Mouse (Mus musculus): Measurements from ENCODE around the gene Mcrip2.

DNA sequence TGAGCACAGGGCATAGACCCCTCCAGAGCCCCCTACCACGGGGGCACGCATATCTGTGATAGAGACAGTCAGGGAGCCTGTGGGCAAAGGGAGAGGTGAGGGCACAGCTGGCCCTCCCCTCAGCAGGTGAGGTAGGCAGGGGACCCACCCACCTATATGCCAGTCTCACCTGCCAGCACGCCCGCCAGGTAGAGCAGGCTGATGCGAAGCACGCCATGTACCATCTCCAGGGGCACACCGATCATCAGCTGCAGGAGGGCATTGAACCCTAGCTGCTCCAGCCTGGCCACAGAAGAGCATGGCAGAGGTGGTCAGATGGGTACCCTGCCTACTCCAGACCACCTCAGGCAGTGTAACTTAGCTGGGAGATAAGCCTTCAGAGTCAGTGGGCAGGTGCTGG is 33.3 kb downstream of the Mcrip2 start:
- TF ChIP-seq EP300 (IDR thresholded peaks at IDR 0.05; ENCODE audit: low read depth) (no peak), CTCF (IDR thresholded peaks at IDR 0.05; ENCODE audit: low read depth) (no peak)

Data from heart, postnatal 0 days (tissue).